Mouse (Mus musculus) kidney, adult 2 months (tissue): Measurements from ENCODE around the gene 2310022A10Rik. TPM values are rescaled to one million over a fixed set of nuclear protein-coding genes. Genes with fewer than 3 reads are reported as not detected.
"Not testable (repeated sequence)": the region's sequence is repeated elsewhere in the genome, so short reads cannot be mapped to it uniquely, and the experiment has no call there.

Experiments used
- DNase-seq: peaks from one replicate; pipeline ENCODE4 v3.0.0; 2021
- H3K27ac ChIP-seq: fragments of 200-500 bp; 2 replicates; pipeline ENCODE4 v1.5.1; 2012; ENCODE audit warnings: low read depth, low read length, control low read depth, inconsistent platforms; ENCODE audit not compliant: insufficient read depth
- H3K27me3 ChIP-seq: fragments of 200-500 bp; replicated peaks from 2 replicates; pipeline ENCODE4 v1.6.1; 2012; ENCODE audit warnings: mild to moderate bottlenecking, moderate library complexity, low read length, inconsistent platforms; ENCODE audit not compliant: control insufficient read depth, insufficient read depth
- H3K36me3 ChIP-seq: fragments of 200-500 bp; 2 replicates; pipeline ENCODE4 v1.6.1; 2012; ENCODE audit warnings: mild to moderate bottlenecking, moderate library complexity, low read length, inconsistent platforms; ENCODE audit not compliant: control insufficient read depth, insufficient read depth
- H3K4me1 ChIP-seq: fragments of 200-500 bp; 2 replicates; pipeline ENCODE4 v1.6.1; 2011; ENCODE audit warnings: low read length; ENCODE audit not compliant: control insufficient read depth, insufficient read depth
- H3K4me3 ChIP-seq: fragments of 200-500 bp; 2 replicates; pipeline ENCODE4 v1.5.1; 2011; ENCODE audit warnings: mild to moderate bottlenecking, low read depth, low read length, control low read depth; ENCODE audit not compliant: insufficient read depth
- CTCF ChIP-seq: fragments of 200-500 bp; conservative IDR thresholded peaks from 2 replicates; pipeline ENCODE4 v1.5.1; 2011; ENCODE audit warnings: low read depth, mild to moderate bottlenecking, control low read depth, low read length, moderate library complexity, mixed read lengths; ENCODE audit not compliant: insufficient read depth, insufficient read length
- POLR2A ChIP-seq: fragments of 200-500 bp; IDR thresholded peaks from one replicate; pipeline ENCODE4 v1.6.1; 2011; ENCODE audit warnings: low read depth, low read length, control low read depth
- WGBS: fragments of 180-500 bp; shearing (Covaris S2); methylation state at CpG from one replicate; pipeline ENCODE4 v1.1.7; 2018; 5-methylcytosine and 5-hydroxymethylcytosine counted together
- polyA plus RNA-seq: library from polyadenylated mRNA; depleted of rRNA; stranded (reverse); fragments of >200 nt; gene quantifications from 2 replicates; pipeline ENCODE4 v1.2.3, GENCODE M21; 2012; rRNA removed

2310022A10Rik gene
- polyA plus RNA-seq, 1 experiment: 19.3 TPM

DNA sequence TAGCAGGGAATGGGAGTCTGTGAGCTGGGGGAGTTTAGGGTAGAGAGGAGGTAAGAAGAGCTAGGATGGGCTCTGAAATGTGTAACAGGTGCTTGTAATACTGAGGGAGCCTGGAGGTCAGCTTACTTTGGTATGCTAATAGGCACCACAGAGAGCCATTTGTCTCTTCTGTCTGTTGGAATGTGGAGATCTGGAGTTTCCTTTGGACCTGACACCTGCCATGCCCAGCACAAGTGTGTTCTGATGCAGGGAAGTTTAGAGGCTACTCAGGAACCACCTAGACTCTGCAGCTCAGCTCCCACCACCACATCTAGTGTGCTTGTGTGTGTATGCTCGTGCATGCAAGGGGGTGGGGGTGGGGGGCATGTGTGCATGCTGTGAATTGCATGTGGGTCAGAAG, 69.2 kb downstream of the 2310022A10Rik start:
- 79% methylated on average over 1 of the region's 1 CpGs for WGBS
- H3K4me1 ChIP-seq: no peaks in the 10 kb centered on the region
- no peaks in the 10 kb centered on the region for H3K27me3 ChIP-seq
- no peak overlapping the region for H3K27ac ChIP-seq
- DNase-seq: no peak
- no peaks in the 10 kb centered on the region for H3K36me3 ChIP-seq
- no peak overlapping the region for H3K4me3 ChIP-seq
- TF ChIP-seq POLR2A: no peak
- no peak for TF ChIP-seq CTCF

GRCm38 (mm10) chr7:27624967-27625366, 71.9 kb downstream of the 2310022A10Rik start:
- DNase-seq: no peak
- TF ChIP-seq CTCF (no peak), POLR2A (no peak)
- H3K36me3 ChIP-seq: no peaks in the 10 kb centered on the region
- H3K4me3 ChIP-seq: no peak overlapping the region
- no peaks in the 10 kb centered on the region for H3K27me3 ChIP-seq
- H3K4me1 ChIP-seq: no peaks in the 10 kb centered on the region
- no peak overlapping the region for H3K27ac ChIP-seq

DNA sequence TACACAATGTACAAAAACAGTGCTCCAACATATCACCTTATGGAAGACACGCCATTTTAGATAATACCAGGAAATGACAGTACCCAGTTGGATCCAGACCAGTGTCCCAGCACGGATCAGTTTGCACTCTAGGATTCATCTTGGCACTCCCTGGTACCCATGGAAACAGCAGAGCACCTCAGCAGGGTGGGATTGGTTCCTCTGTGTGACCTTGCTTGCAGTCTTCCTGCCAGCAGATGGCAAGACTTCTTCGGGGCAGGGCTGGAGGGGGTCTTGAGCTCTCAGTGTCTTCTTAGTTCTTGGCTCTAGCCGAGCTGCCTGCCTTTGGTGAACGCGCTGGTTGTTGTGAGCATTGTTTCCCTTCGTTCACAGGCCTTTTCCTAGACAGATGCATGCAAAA, 74.7 kb downstream of the 2310022A10Rik start:
- no peaks in the 10 kb centered on the region for H3K4me1 ChIP-seq
- no peak for TF ChIP-seq POLR2A
- no peak for TF ChIP-seq CTCF
- no peak overlapping the region for H3K27ac ChIP-seq
- H3K4me3 ChIP-seq: no peak overlapping the region
- 91% methylated on average over 7 of the region's 7 CpGs for WGBS
- no peaks in the 10 kb centered on the region for H3K36me3 ChIP-seq
- no peak for DNase-seq
- no peaks in the 10 kb centered on the region for H3K27me3 ChIP-seq

- H3K4me3 ChIP-seq: no peak overlapping the region
- no peaks in the 10 kb centered on the region for H3K27me3 ChIP-seq
- no peaks in the 10 kb centered on the region for H3K4me1 ChIP-seq
- no peaks in the 10 kb centered on the region for H3K36me3 ChIP-seq
- 96% methylated on average over 6 of the region's 6 CpGs for WGBS
- TF ChIP-seq POLR2A (no peak), CTCF (no peak)
- H3K27ac ChIP-seq: no peak overlapping the region
- no peak for DNase-seq
Measured at GRCm38 (mm10) chr7:27628190-27628589, 75.2 kb downstream of the 2310022A10Rik start.

DNA sequence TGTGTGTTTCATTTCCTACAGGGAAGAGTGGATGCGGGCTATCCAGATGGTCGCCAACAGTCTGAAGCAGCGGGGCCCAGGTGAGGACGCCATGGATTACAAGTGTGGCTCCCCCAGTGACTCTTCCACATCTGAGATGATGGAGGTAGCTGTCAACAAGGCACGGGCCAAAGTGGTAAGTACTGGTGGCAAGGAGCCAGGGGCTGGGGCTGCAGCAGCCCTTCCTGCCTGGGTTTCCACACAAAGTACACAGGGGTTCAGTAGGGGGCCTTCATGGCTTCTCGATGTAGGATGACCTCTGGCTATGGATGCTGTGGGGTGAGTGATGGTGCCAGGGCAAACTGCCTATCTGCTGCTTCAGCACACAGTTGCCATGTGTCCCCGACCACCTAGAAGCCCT, 75.8 kb downstream of the 2310022A10Rik start:
- not testable (repeated sequence) for H3K27me3 ChIP-seq, H3K4me3 ChIP-seq, H3K27ac ChIP-seq, DNase-seq, H3K36me3 ChIP-seq, H3K4me1 ChIP-seq
- WGBS: 96% methylated on average over 7 of the region's 7 CpGs

DNA sequence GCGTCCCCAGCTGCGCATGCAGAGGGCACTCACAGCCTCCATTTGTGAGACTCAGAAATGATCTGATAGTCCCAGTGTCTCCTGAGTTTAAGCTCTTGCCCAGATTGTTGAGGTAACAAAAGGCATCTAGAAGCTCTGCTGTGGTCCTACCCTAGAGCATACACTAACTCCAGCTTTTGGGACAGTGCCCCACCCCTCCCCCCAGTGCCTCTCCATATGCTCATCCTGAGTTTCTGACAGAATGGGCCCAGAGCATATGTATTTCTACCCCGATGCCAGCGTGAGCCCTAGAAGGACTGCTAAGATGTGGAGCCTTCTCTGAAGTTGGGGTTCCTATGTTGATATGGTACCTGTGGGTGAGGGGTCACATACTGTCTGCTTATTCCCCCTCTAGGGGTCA, 78.4 kb downstream of the 2310022A10Rik start:
- 97% methylated on average over 4 of the region's 4 CpGs for WGBS
- DNase-seq: no peak
- Histone ChIP-seq H3K4me1 (no peaks in the 10 kb centered on the region), H3K36me3 (no peaks in the 10 kb centered on the region), H3K27me3 (no peaks in the 10 kb centered on the region), H3K4me3 (no peak overlapping the region), H3K27ac (no peak overlapping the region)
- TF ChIP-seq CTCF: no peak
- TF ChIP-seq POLR2A: no peak

Other genes with a start within 250 kb of the 2310022A10Rik start
- gene Ltbp4, start 215.5 kb upstream of the 2310022A10Rik start, polyA plus RNA-seq: 76.9 and 84.7 TPM in 2 replicates
- gene Shkbp1, start 197.2 kb upstream of the 2310022A10Rik start, polyA plus RNA-seq: 39.2 and 45.5 TPM in 2 replicates
- 0.39 TPM in 1 of 2 replicates, not detected in the other for gene Gm20479, start 195.8 kb upstream of the 2310022A10Rik start, polyA plus RNA-seq
- 0.09 and 0.12 TPM in 2 replicates for gene Sptbn4, start 105.5 kb upstream of the 2310022A10Rik start, polyA plus RNA-seq
- 47.1 and 47.8 TPM in 2 replicates for gene Blvrb, start 105.3 kb upstream of the 2310022A10Rik start, polyA plus RNA-seq
- gene Sertad3, start 79.5 kb upstream of the 2310022A10Rik start, polyA plus RNA-seq: 9.0 and 12.8 TPM in 2 replicates
- gene Sertad1, start 66.3 kb upstream of the 2310022A10Rik start, polyA plus RNA-seq: 19.4 and 23.7 TPM in 2 replicates
- 1.2 and 1.5 TPM in 2 replicates for gene Prx, start 53.9 kb upstream of the 2310022A10Rik start, polyA plus RNA-seq
- 0.48 and 0.61 TPM in 2 replicates for gene Hipk4, start 30.0 kb upstream of the 2310022A10Rik start, polyA plus RNA-seq
- gene Pld3, start within 50 bp of the 2310022A10Rik start, polyA plus RNA-seq: 142 and 163 TPM in 2 replicates
- gene Akt2, start 38.3 kb downstream of the 2310022A10Rik start, polyA plus RNA-seq: 83.9 and 89.2 TPM in 2 replicates
- gene Ttc9b, start 100.7 kb downstream of the 2310022A10Rik start, polyA plus RNA-seq: not detected in 2 replicates
- 24.6 and 26.8 TPM in 2 replicates for gene Map3k10, start 121.4 kb downstream of the 2310022A10Rik start, polyA plus RNA-seq
- gene Zfp607b, start 136.1 kb downstream of the 2310022A10Rik start, polyA plus RNA-seq: 0.27 and 1.1 TPM in 2 replicates
- 1.7 and 2.4 TPM in 2 replicates for gene Zfp60, start 178.2 kb downstream of the 2310022A10Rik start, polyA plus RNA-seq